Mouse (Mus musculus): ENCODE measurements at regions not wholly inside any gene's neighbourhood (a gene's known extent, or its start where the extent isn't known, plus 50 kb on each side); places are given as distances from the start of the nearest gene placed in this dataset.

DNA sequence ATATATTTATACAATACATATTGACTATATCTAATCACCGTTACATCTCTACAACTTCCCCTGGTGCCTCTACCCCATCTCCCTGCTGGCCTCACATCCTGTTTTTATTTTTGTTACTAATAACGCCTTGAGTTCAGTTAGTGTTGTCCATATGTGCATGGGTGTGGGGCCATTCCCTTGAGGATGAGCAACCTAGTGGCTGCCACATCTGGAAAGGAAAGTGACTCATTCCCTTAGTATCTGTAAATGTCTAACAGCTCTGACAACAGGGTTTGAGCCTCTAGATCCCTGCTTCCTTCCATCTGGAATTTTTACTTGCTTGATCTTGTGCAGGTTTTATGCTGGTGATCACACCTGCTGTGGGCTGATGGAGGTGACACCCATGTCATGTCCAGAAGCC lies 333.2 kb upstream of the Mctp2 start:
- no peak overlapping the region for H3K27ac ChIP-seq (ENCODE audit: control insufficient read depth, low read depth, low read length)
- TF ChIP-seq TCF12 (IDR thresholded peaks at IDR 0.05; ENCODE audit: low read depth, low read length) (no peak), E2F4 (IDR thresholded peaks at IDR 0.05; ENCODE audit: borderline replicate concordance, low read depth, low read length) (no peak), SIN3A (IDR thresholded peaks at IDR 0.05; ENCODE audit: low read length) (no peak)
- H3K4me3 ChIP-seq (ENCODE audit: control insufficient read depth in 1 of 2, insufficient read depth in 1 of 2, low read depth in 2 of 2, low read length in 2 of 2), result no peak overlapping the region
- no peaks in the 10 kb centered on the region for H3K36me3 ChIP-seq (ENCODE audit: control insufficient read depth in 1 of 2, insufficient read depth in 2 of 2, low read length in 2 of 2)
- H3K27me3 ChIP-seq (ENCODE audit: control insufficient read depth in 1 of 2, insufficient read depth in 2 of 2, low read length in 2 of 2), result no peaks in the 10 kb centered on the region
- DNase-seq (ENCODE audit: low read depth, low spot score), result no peak
- H3K9ac ChIP-seq (ENCODE audit: control insufficient read depth, low read depth, low read length, poor library complexity, severe bottlenecking), result no peak overlapping the region
- no peaks in the 10 kb centered on the region for H3K4me1 ChIP-seq (ENCODE audit: control insufficient read depth in 1 of 2, insufficient read depth in 2 of 2, low read length in 2 of 2)
- H3K9me3 ChIP-seq (replicated peaks; ENCODE audit: insufficient read depth, low read length), result no peaks in the 10 kb centered on the region
- H3K79me2 ChIP-seq (ENCODE audit: control insufficient read depth, insufficient read depth, low read length, poor library complexity), result no peaks in the 10 kb centered on the region

DNA sequence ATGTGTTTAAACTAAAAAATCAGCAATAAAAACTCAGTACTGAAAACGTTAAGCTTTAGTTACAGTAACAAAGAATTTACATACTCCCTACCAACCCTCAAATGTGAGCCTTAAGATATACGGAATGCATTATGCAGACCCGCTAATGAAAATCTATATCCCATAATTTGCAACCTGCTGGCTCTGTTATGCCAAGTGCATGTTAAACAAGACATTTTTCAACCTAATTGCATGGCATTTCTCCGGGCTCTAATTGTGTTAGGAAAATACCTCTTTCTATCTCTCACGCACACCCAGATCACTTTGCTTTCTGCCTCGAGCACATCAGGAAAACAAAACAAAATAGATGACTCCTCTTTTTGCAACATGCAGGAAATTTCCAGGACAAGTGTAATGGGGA lies 368.6 kb upstream of the Mctp2 start:
- no peak overlapping the region for H3K27ac ChIP-seq (ENCODE audit: control insufficient read depth, low read depth, low read length)
- no peaks in the 10 kb centered on the region for H3K79me2 ChIP-seq (ENCODE audit: control insufficient read depth, insufficient read depth, low read length, poor library complexity)
- H3K4me3 ChIP-seq (ENCODE audit: control insufficient read depth in 1 of 2, insufficient read depth in 1 of 2, low read depth in 2 of 2, low read length in 2 of 2), result no peak overlapping the region
- no peaks in the 10 kb centered on the region for H3K36me3 ChIP-seq (ENCODE audit: control insufficient read depth in 1 of 2, insufficient read depth in 2 of 2, low read length in 2 of 2)
- TF ChIP-seq TCF12 (IDR thresholded peaks at IDR 0.05; ENCODE audit: low read depth, low read length) (no peak), SIN3A (IDR thresholded peaks at IDR 0.05; ENCODE audit: low read length) (no peak), CTCF (IDR thresholded peaks at IDR 0.05 in 2 of 3, conservative IDR thresholded peaks at IDR 0.05 in 1 of 3; ENCODE audit: control insufficient read depth in 1 of 3, insufficient read depth in 1 of 3, low read depth in 2 of 3, low read length in 3 of 3, poor library complexity in 1 of 3, severe bottlenecking in 1 of 3) (no peak), MEF2A (IDR thresholded peaks at IDR 0.05; ENCODE audit: extremely low read depth, insufficient replicate concordance, low read depth, low read length, poor library complexity, severe bottlenecking) (no peak), POLR2A (IDR thresholded peaks at IDR 0.05; ENCODE audit: control insufficient read depth in 1 of 2, insufficient read depth in 1 of 2, low read depth in 1 of 2, low read length in 2 of 2, poor library complexity in 1 of 2) (no peak), ETS1 (IDR thresholded peaks at IDR 0.05; ENCODE audit: low read depth, low read length) (no peak), CHD2 (IDR thresholded peaks at IDR 0.05; ENCODE audit: low read length) (no peak), MAX (IDR thresholded peaks at IDR 0.05; ENCODE audit: low read length) (no peak), NELFE (IDR thresholded peaks at IDR 0.05; ENCODE audit: low read depth, low read length) (no peak), MXI1 (IDR thresholded peaks at IDR 0.05; ENCODE audit: low read depth, low read length) (no peak), HCFC1 (IDR thresholded peaks at IDR 0.05; ENCODE audit: low read depth, low read length) (no peak), EP300 (IDR thresholded peaks at IDR 0.05; ENCODE audit: low read depth in 1 of 2, low read length in 2 of 2) (no peak), TBP (IDR thresholded peaks at IDR 0.05; ENCODE audit: low read depth, low read length) (no peak), KAT2A (conservative IDR thresholded peaks at IDR 0.05; ENCODE audit: low read depth, low read length) (no peak), CHD1 (IDR thresholded peaks at IDR 0.05; ENCODE audit: low read depth, low read length) (no peak), USF1 (IDR thresholded peaks at IDR 0.05; ENCODE audit: low read depth, low read length) (no peak), GATA1 (IDR thresholded peaks at IDR 0.05; ENCODE audit: low read depth, low read length) (no peak), BHLHE40 (IDR thresholded peaks at IDR 0.05; ENCODE audit: borderline replicate concordance, low read depth, low read length) (no peak)
- H3K9me3 ChIP-seq (replicated peaks; ENCODE audit: insufficient read depth, low read length), result no peaks in the 10 kb centered on the region
- H3K4me1 ChIP-seq (ENCODE audit: control insufficient read depth in 1 of 2, insufficient read depth in 2 of 2, low read length in 2 of 2), result no peaks in the 10 kb centered on the region
- H3K27me3 ChIP-seq (ENCODE audit: control insufficient read depth in 1 of 2, insufficient read depth in 2 of 2, low read length in 2 of 2), result no peaks in the 10 kb centered on the region
- H3K9ac ChIP-seq (ENCODE audit: control insufficient read depth, low read depth, low read length, poor library complexity, severe bottlenecking), result no peak overlapping the region
- DNase-seq (ENCODE audit: low read depth, low spot score), result no peak

Measured in MEL (cell line).